Comparison of ENCODE assay signal across 8 mouse cellular contexts in the genomic region with DNA sequence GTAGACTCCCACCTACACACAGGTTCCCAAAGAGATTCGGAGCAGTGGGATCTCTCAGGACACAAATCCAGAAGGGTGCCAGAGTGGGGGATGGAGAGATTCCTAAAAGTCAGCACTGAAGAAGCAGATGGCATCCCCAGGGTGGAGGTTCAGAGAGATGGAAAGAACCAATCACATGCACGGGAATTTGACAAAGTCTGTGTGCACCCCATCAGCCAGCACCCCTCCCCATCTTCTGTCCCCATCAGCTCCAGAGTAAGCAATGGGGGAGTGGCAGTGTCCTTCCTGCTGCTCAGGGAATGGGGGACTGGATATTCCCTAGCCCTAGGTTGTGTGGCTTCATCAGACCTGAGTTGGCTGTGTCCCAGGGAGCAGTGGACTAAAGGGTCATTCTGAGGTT. TPM values are rescaled to one million over a fixed set of nuclear protein-coding genes. Genes with fewer than 3 reads are reported as not detected.
DNase-seq lines count a peak whose midpoint lies in the region; ATAC-seq and TF ChIP-seq lines count a peak whose summit lies in the region.

No protein-coding gene starts in this region.

- intact Hi-C loops in left cerebral cortex, postnatal 10 days (cut with DNase I) = no loop called here

- peak overlapping the region; percentile 54 for H3K4me3 ChIP-seq in heart, embryonic 12.5 days
- peak overlapping the region; percentile 25; the same call in 1 of the 2 replicates for H3K4me3 ChIP-seq in forebrain, embryonic 13.5 days
- peak overlapping the region; percentile 44 for H3K4me3 ChIP-seq in limb, embryonic 13.5 days

- H3K4me1 ChIP-seq in heart, embryonic 12.5 days (replicated peaks) = peaks cover 52% of the 10 kb centered on the region
- H3K4me1 ChIP-seq in forebrain, embryonic 13.5 days = peaks cover 28% of the 10 kb centered on the region
- peaks cover 46% of the 10 kb centered on the region for H3K4me1 ChIP-seq in limb, embryonic 13.5 days

- peak overlapping the region; percentile 90 for H3K27ac ChIP-seq in heart, embryonic 12.5 days (ENCODE audit: poor library complexity, severe bottlenecking)
- H3K27ac ChIP-seq in forebrain, embryonic 13.5 days = no peak overlapping the region
- H3K27ac ChIP-seq in limb, embryonic 13.5 days = peak overlapping the region; percentile 79; the same call in 1 of the 2 replicates

- TF ChIP-seq CTCF in brain, embryonic 14.5 days (IDR thresholded peaks at IDR 0.05; ENCODE audit: borderline replicate concordance, extremely low read depth, insufficient read depth, insufficient read length) = no peak

- ATAC-seq in heart, embryonic 12.5 days (ENCODE audit: insufficient number of reproducible peaks, low FRiP score) = peak; percentile 30; the same call in 1 of the 2 replicates
- ATAC-seq in forebrain, embryonic 13.5 days = peak; percentile 71
- ATAC-seq in limb, embryonic 13.5 days (ENCODE audit: low FRiP score, low read depth) = no peak
- no peak for ATAC-seq in granulocyte monocyte progenitor cell, adult 5-6 weeks (replicated peaks; ENCODE audit: poor library complexity, severe bottlenecking)

- no peak for DNase-seq in heart, adult 8-10 months (ENCODE audit: low spot score)
- peak; percentile 58 for DNase-seq in brain, embryonic 14.5 days (ENCODE audit: low read depth)
- no peak for DNase-seq in left cerebral cortex, postnatal 10 days (ENCODE audit: extremely low spot score in 1 of 2, low spot score in 2 of 2)
- no peak for DNase-seq in thymus, postnatal 4 days

- H3K4me2 ChIP-seq in heart, embryonic 12.5 days = peak overlapping the region; percentile 78
- H3K4me2 ChIP-seq in forebrain, embryonic 13.5 days = peak overlapping the region; percentile 57
- H3K4me2 ChIP-seq in limb, embryonic 13.5 days (replicated peaks) = peak overlapping the region; percentile 80

- H3K9ac ChIP-seq in heart, embryonic 12.5 days = peak overlapping the region; percentile 73
- no peak overlapping the region for H3K9ac ChIP-seq in forebrain, embryonic 13.5 days
- H3K9ac ChIP-seq in limb, embryonic 13.5 days = peak overlapping the region; percentile 65; the same call in 1 of the 2 replicates

- H3K36me3 ChIP-seq in heart, embryonic 12.5 days = peaks cover 9% of the 10 kb centered on the region
- H3K36me3 ChIP-seq in forebrain, embryonic 13.5 days (ENCODE audit: poor library complexity, severe bottlenecking) = no peaks in the 10 kb centered on the region
- no peaks in the 10 kb centered on the region for H3K36me3 ChIP-seq in limb, embryonic 13.5 days

- TF ChIP-seq POLR2A in brain, embryonic 14.5 days (IDR thresholded peaks at IDR 0.05; ENCODE audit: borderline replicate concordance, extremely low read depth, insufficient read depth, insufficient read length, poor library complexity, severe bottlenecking) = no peak

- WGBS in heart, embryonic 12.5 days = 10% methylated on average over 2 of the region's 2 CpGs
- WGBS in forebrain, embryonic 13.5 days = 13% methylated on average over 2 of the region's 2 CpGs
- WGBS in limb, embryonic 13.5 days = 6% methylated on average over 2 of the region's 2 CpGs

- H3K9me3 ChIP-seq in heart, embryonic 12.5 days (replicated peaks) = no peaks in the 10 kb centered on the region
- H3K9me3 ChIP-seq in forebrain, embryonic 13.5 days (replicated peaks) = no peaks in the 10 kb centered on the region
- H3K9me3 ChIP-seq in limb, embryonic 13.5 days = no peaks in the 10 kb centered on the region

- peaks cover 15% of the 10 kb centered on the region; the same call in 1 of the 2 replicates for H3K27me3 ChIP-seq in heart, embryonic 12.5 days (replicated peaks)
- H3K27me3 ChIP-seq in forebrain, embryonic 13.5 days = peaks cover 33% of the 10 kb centered on the region
- no peaks in the 10 kb centered on the region for H3K27me3 ChIP-seq in limb, embryonic 13.5 days

RNA-seq across cellular contexts. Expression of a gene that starts 0.7 kb away (rescaled TPM):
- polyA plus RNA-seq in heart, embryonic 12.5 days (2016; fragmentation: Nextera tagmentation; extraction: Ambion mirVana) = 14.4 and 14.5 TPM in 2 replicates
- 10 to 100 TPM; 21.3 to 28.5 (median 25.1) TPM for total RNA-seq in heart, adult 8-10 months (2022)
- polyA plus RNA-seq in brain, embryonic 14.5 days (2012; rRNA removed) = 0.50 and 1.5 TPM in 2 replicates
- polyA plus RNA-seq in forebrain, embryonic 13.5 days (2015; fragmentation: Nextera tagmentation; extraction: Ambion mirVana) = 0.15 and 0.34 TPM in 2 replicates
- polyA plus RNA-seq in limb, embryonic 13.5 days (2015; fragmentation: Nextera tagmentation; extraction: Ambion mirVana) = 3.1 TPM in 2 replicates
- total RNA-seq in granulocyte monocyte progenitor cell, adult 5-6 weeks (2014; fragmentation: Nextera tagmentation) = not detected in 2 replicates
- total RNA-seq in granulocyte monocyte progenitor cell, adult 5-6 weeks (2017) = not detected in 2 replicates
- total RNA-seq in left cerebral cortex, postnatal 10 days (2021) = 1 to 10 TPM; 1.6 to 1.8 TPM

RNA-seq across cellular contexts. Expression of a gene that starts 13.1 kb away (rescaled TPM):
- polyA plus RNA-seq in heart, embryonic 12.5 days (2016; fragmentation: Nextera tagmentation; extraction: Ambion mirVana) = not detected in 2 replicates
- under 1 TPM; 0.09 to 0.63 (median 0.40) TPM for total RNA-seq in heart, adult 8-10 months (2022)
- polyA plus RNA-seq in brain, embryonic 14.5 days (2012; rRNA removed) = 0.45 and 0.66 TPM in 2 replicates
- 0.18 TPM in 1 of 2 replicates, not detected in the other for polyA plus RNA-seq in forebrain, embryonic 13.5 days (2015; fragmentation: Nextera tagmentation; extraction: Ambion mirVana)
- polyA plus RNA-seq in limb, embryonic 13.5 days (2015; fragmentation: Nextera tagmentation; extraction: Ambion mirVana) = 0.20 TPM in 2 replicates
- total RNA-seq in granulocyte monocyte progenitor cell, adult 5-6 weeks (2014; fragmentation: Nextera tagmentation) = not detected in 2 replicates
- total RNA-seq in granulocyte monocyte progenitor cell, adult 5-6 weeks (2017) = not detected in 2 replicates
- 1 to 10 TPM in 1 of 2 experiments, under 1 TPM in 1; 0.92 to 1.5 TPM for total RNA-seq in left cerebral cortex, postnatal 10 days (2021)

RNA-seq across cellular contexts. Expression of a gene that starts 22.5 kb away (rescaled TPM):
- 9.1 and 11.5 TPM in 2 replicates for polyA plus RNA-seq in heart, embryonic 12.5 days (2016; fragmentation: Nextera tagmentation; extraction: Ambion mirVana)
- total RNA-seq in heart, adult 8-10 months (2022) = 1 to 10 TPM in 3 of 4 experiments, under 1 TPM in 1; 0.75 to 2.3 (median 1.4) TPM
- polyA plus RNA-seq in brain, embryonic 14.5 days (2012; rRNA removed) = 2.5 and 3.0 TPM in 2 replicates
- 2.2 and 2.5 TPM in 2 replicates for polyA plus RNA-seq in forebrain, embryonic 13.5 days (2015; fragmentation: Nextera tagmentation; extraction: Ambion mirVana)
- 3.8 and 4.4 TPM in 2 replicates for polyA plus RNA-seq in limb, embryonic 13.5 days (2015; fragmentation: Nextera tagmentation; extraction: Ambion mirVana)
- 1.1 and 5.4 TPM in 2 replicates for total RNA-seq in granulocyte monocyte progenitor cell, adult 5-6 weeks (2014; fragmentation: Nextera tagmentation)
- total RNA-seq in granulocyte monocyte progenitor cell, adult 5-6 weeks (2017) = 0.13 TPM in 1 of 2 replicates, not detected in the other
- total RNA-seq in left cerebral cortex, postnatal 10 days (2021) = 1 to 10 TPM; 1.4 to 1.6 TPM

RNA-seq across cellular contexts. Expression of a gene that starts 25.0 kb away (rescaled TPM):
- 1.9 and 2.7 TPM in 2 replicates for polyA plus RNA-seq in heart, embryonic 12.5 days (2016; fragmentation: Nextera tagmentation; extraction: Ambion mirVana)
- 10 to 100 TPM in 3 of 4 experiments, 1 to 10 TPM in 1; 6.7 to 14.6 (median 12.5) TPM for total RNA-seq in heart, adult 8-10 months (2022)
- polyA plus RNA-seq in brain, embryonic 14.5 days (2012; rRNA removed) = 208 and 232 TPM in 2 replicates
- polyA plus RNA-seq in forebrain, embryonic 13.5 days (2015; fragmentation: Nextera tagmentation; extraction: Ambion mirVana) = 5.4 and 8.4 TPM in 2 replicates
- 25.9 and 32.7 TPM in 2 replicates for polyA plus RNA-seq in limb, embryonic 13.5 days (2015; fragmentation: Nextera tagmentation; extraction: Ambion mirVana)
- not detected in 2 replicates for total RNA-seq in granulocyte monocyte progenitor cell, adult 5-6 weeks (2014; fragmentation: Nextera tagmentation)
- total RNA-seq in granulocyte monocyte progenitor cell, adult 5-6 weeks (2017) = not detected in 2 replicates
- 100 to 1,000 TPM; 143 to 151 TPM for total RNA-seq in left cerebral cortex, postnatal 10 days (2021)

RNA-seq across cellular contexts. Expression of a gene that starts 50.0 kb away (rescaled TPM):
- 5.1 and 5.5 TPM in 2 replicates for polyA plus RNA-seq in heart, embryonic 12.5 days (2016; fragmentation: Nextera tagmentation; extraction: Ambion mirVana)
- 10 to 100 TPM in 2 of 4 experiments, 1 to 10 TPM in 2; 8.3 to 11.5 (median 10.1) TPM for total RNA-seq in heart, adult 8-10 months (2022)
- polyA plus RNA-seq in brain, embryonic 14.5 days (2012; rRNA removed) = 8.7 and 9.0 TPM in 2 replicates
- polyA plus RNA-seq in forebrain, embryonic 13.5 days (2015; fragmentation: Nextera tagmentation; extraction: Ambion mirVana) = 3.1 and 3.7 TPM in 2 replicates
- polyA plus RNA-seq in limb, embryonic 13.5 days (2015; fragmentation: Nextera tagmentation; extraction: Ambion mirVana) = 4.8 and 6.4 TPM in 2 replicates
- total RNA-seq in granulocyte monocyte progenitor cell, adult 5-6 weeks (2014; fragmentation: Nextera tagmentation) = 6.2 and 8.7 TPM in 2 replicates
- total RNA-seq in granulocyte monocyte progenitor cell, adult 5-6 weeks (2017) = 4.4 and 5.7 TPM in 2 replicates
- 10 to 100 TPM; 15.9 to 18.7 TPM for total RNA-seq in left cerebral cortex, postnatal 10 days (2021)

Comparison
In these comparisons a context has a peak if more than half of its experiments do, and no peak if none do; other contexts are left out.
1. ATAC-seq: peak in heart, embryonic 12.5 days (single experiment) and forebrain, embryonic 13.5 days (single experiment); none in limb, embryonic 13.5 days (single experiment) and granulocyte monocyte progenitor cell, adult 5-6 weeks (single experiment).
2. Peak in every context shown above with its lines, with median percentiles within 50 percentile points of each other: H3K4me2 ChIP-seq and H3K4me3 ChIP-seq.